Mouse (Mus musculus) heart, adult 2 months (tissue): Measurements from ENCODE around the gene Mlkl.
"Not testable (repeated sequence)": the region's sequence is repeated elsewhere in the genome, so short reads cannot be mapped to it uniquely, and the experiment has no call there.

ENCODE experiments used
- CTCF ChIP-seq: fragments of 200-600 bp; IDR thresholded peaks from 2 replicates; pipeline ENCODE4 v1.8.1; 2022; ENCODE audit warnings: antibody characterized with exemption, mild to moderate bottlenecking, moderate library complexity
- EP300 ChIP-seq: fragments of 200-500 bp; IDR thresholded peaks from 2 replicates; pipeline ENCODE4 v1.6.1; 2011; ENCODE audit warnings: low read depth, low read length, control low read depth; ENCODE audit not compliant: insufficient read depth
- POLR2A ChIP-seq: fragments of 200-500 bp; IDR thresholded peaks from 2 replicates; pipeline ENCODE4 v1.6.1; 2011; ENCODE audit warnings: mild to moderate bottlenecking, low read depth, low read length, control low read depth; ENCODE audit not compliant: insufficient read depth

- not testable (repeated sequence) for TF ChIP-seq POLR2A, CTCF, EP300
Observed at GRCm38 (mm10) chr8:111310006-111310405, 28.0 kb downstream of the Mlkl start.
